Mouse (Mus musculus): ENCODE results near the gene Tpbgl.

- TF ChIP-seq CTCF (IDR thresholded peaks at IDR 0.05; ENCODE audit: low read depth) (no peak), EP300 (IDR thresholded peaks at IDR 0.05; ENCODE audit: low read depth) (no peak)
Measured at GRCm38 (mm10) chr7:99668802-99669201, 41.9 kb upstream of the Tpbgl start.
